ENCODE assay signal across 8 mouse cellular contexts in genomic region chr9:65629025-65629766, GRCm38 (mm10). TPM values are rescaled to one million over a fixed set of nuclear protein-coding genes. Genes with fewer than 3 reads are reported as not detected.
DNase-seq lines count a peak whose midpoint lies in the region; ATAC-seq lines count a peak whose summit lies in the region.

Rbpms2 (plus strand) TSS chr9:65629648.

- no peaks in the 10 kb centered on the region for H3K9me3 ChIP-seq in embryonic facial prominence, embryonic 12.5 days
- H3K9me3 ChIP-seq in midbrain, embryonic 11.5 days (ENCODE audit: control insufficient read depth, low read length), result no peaks in the 10 kb centered on the region

- no peak for ATAC-seq in embryonic facial prominence, embryonic 12.5 days (ENCODE audit: insufficient number of reproducible peaks, insufficient read depth, low FRiP score, low TSS enrichment)
- ATAC-seq in midbrain, embryonic 11.5 days (ENCODE audit: low FRiP score), result no peak
- no peak for ATAC-seq in megakaryocyte-erythroid progenitor cell, adult 5-6 weeks (replicated peaks; ENCODE audit: low FRiP score, low TSS enrichment, poor library complexity, severe bottlenecking)

- peak; percentile 4 for DNase-seq in left cerebral cortex, postnatal 4 days
- no peak for DNase-seq in left cerebral cortex, postnatal 25 days (ENCODE audit: low spot score in 2 of 2)
- no peak for DNase-seq in heart, postnatal 25 days (ENCODE audit: low spot score)
- DNase-seq in kidney, postnatal 4 days, result peak; percentile 56 to 69
- DNase-seq in midbrain, embryonic 11.5 days (ENCODE audit: low spot score, missing footprints), result peak; percentile 95
- peak; percentile 11 to 18 for DNase-seq in thymus, postnatal 10 days (ENCODE audit: low spot score in 2 of 2)

- intact Hi-C loops in left cerebral cortex, postnatal 4 days (cut with DNase I), result no loop called here
- intact Hi-C loops in left cerebral cortex, postnatal 25 days (cut with DNase I), result no loop called here
- intact Hi-C loops in heart, postnatal 25 days (cut with DNase I), result loop anchor here (5.0 kb wide), 1 partner anchor 33 kb away; no protein-coding TSS in a partner anchor

- H3K4me3 ChIP-seq in embryonic facial prominence, embryonic 12.5 days, result peak within 1 kb of the TSS; percentile 74
- H3K4me3 ChIP-seq in midbrain, embryonic 11.5 days (ENCODE audit: low read depth, low read length), result peak within 1 kb of the TSS; percentile 63

- H3K27me3 ChIP-seq in embryonic facial prominence, embryonic 12.5 days, result peaks cover 32% of the 10 kb centered on the region
- H3K27me3 ChIP-seq in midbrain, embryonic 11.5 days (ENCODE audit: control insufficient read depth, insufficient read depth, low read length), result peaks cover 30% of the 10 kb centered on the region

- no peaks in the 10 kb centered on the region for H3K36me3 ChIP-seq in embryonic facial prominence, embryonic 12.5 days
- no peaks in the 10 kb centered on the region for H3K36me3 ChIP-seq in midbrain, embryonic 11.5 days (ENCODE audit: control insufficient read depth, insufficient read depth, low read length)

- WGBS in embryonic facial prominence, embryonic 12.5 days, result under 1% methylated on average over 38 of the region's 40 CpGs
- 1% methylated on average over 37 of the region's 40 CpGs for WGBS in midbrain, embryonic 11.5 days

- H3K9ac ChIP-seq in embryonic facial prominence, embryonic 12.5 days, result peak within 1 kb of the TSS; percentile 74
- H3K9ac ChIP-seq in midbrain, embryonic 11.5 days (ENCODE audit: low read length), result peak within 1 kb of the TSS; percentile 75

- H3K4me2 ChIP-seq in embryonic facial prominence, embryonic 12.5 days (replicated peaks), result peak within 1 kb of the TSS; percentile 90
- H3K4me2 ChIP-seq in midbrain, embryonic 11.5 days, result peak within 1 kb of the TSS; percentile 90

- H3K4me1 ChIP-seq in embryonic facial prominence, embryonic 12.5 days, result peaks cover 22% of the 10 kb centered on the region
- peaks cover 19% of the 10 kb centered on the region for H3K4me1 ChIP-seq in midbrain, embryonic 11.5 days (ENCODE audit: control insufficient read depth, insufficient read depth, low read length)

- H3K27ac ChIP-seq in embryonic facial prominence, embryonic 12.5 days, result peak within 1 kb of the TSS; percentile 46
- H3K27ac ChIP-seq in midbrain, embryonic 11.5 days (ENCODE audit: low read depth, low read length), result no peak within 1 kb of the TSS

RNA-seq across cellular contexts. Expression of gene Rbpms2, which starts in this region (rescaled TPM):
- total RNA-seq in left cerebral cortex, postnatal 4 days (2021), result 1 to 10 TPM; 1.8 to 2.4 TPM
- 1 to 10 TPM; 2.2 to 3.2 TPM for total RNA-seq in left cerebral cortex, postnatal 25 days (2021)
- polyA plus RNA-seq in embryonic facial prominence, embryonic 12.5 days (2016; fragmentation: Nextera tagmentation; extraction: Ambion mirVana), result 16.7 and 18.7 TPM in 2 replicates
- 10 to 100 TPM; 37.1 to 39.3 TPM for total RNA-seq in heart, postnatal 25 days (2021)
- polyA plus RNA-seq in midbrain, embryonic 11.5 days (2014; fragmentation: Nextera tagmentation; extraction: Ambion mirVana), result 19.7 and 24.0 TPM in 2 replicates
- total RNA-seq in megakaryocyte-erythroid progenitor cell, adult 5-6 weeks (2014; fragmentation: Nextera tagmentation), result 1.9 TPM in 1 of 2 replicates, not detected in the other
- 2.5 and 2.8 TPM in 2 replicates for total RNA-seq in megakaryocyte-erythroid progenitor cell, adult 5-6 weeks (2017)

Comparison
In these comparisons a context has a peak if more than half of its experiments do, and no peak if none do; other contexts are left out.
1. RNA of gene Rbpms2 (total RNA-seq): 37.1 to 39.3 TPM in heart, postnatal 25 days; 2.2 to 3.2 TPM in left cerebral cortex, postnatal 25 days, 1.9 to 2.8 TPM in megakaryocyte-erythroid progenitor cell, adult 5-6 weeks and 1.8 to 2.4 TPM in left cerebral cortex, postnatal 4 days; every median in the first group is over 4 times any median in the second.
2. DNase-seq: peak in left cerebral cortex, postnatal 4 days (single experiment), kidney, postnatal 4 days (2 of 2), midbrain, embryonic 11.5 days (single experiment) and thymus, postnatal 10 days (2 of 2); none in left cerebral cortex, postnatal 25 days (0 of 2) and heart, postnatal 25 days (single experiment).